Mouse (Mus musculus) macrophage (primary cell): ENCODE results near the gene Leng9. TPM values are rescaled to one million over a fixed set of nuclear protein-coding genes. Genes with fewer than 3 reads are reported as not detected.

Experiments
- polyA plus RNA-seq: library from polyadenylated mRNA; stranded (reverse); fragments of 250-400 nt; gene quantifications from 3 replicates; pipeline ENCODE4 v1.2.4, GENCODE M21; 2018; ENCODE audit warnings: inconsistent platforms

The Leng9 gene
- polyA plus RNA-seq, 1 experiment from 2014 or later, result 1.8 TPM

Other genes starting within 250 kb of the Leng9 start
- 2.9 to 7.2 TPM (median 4.7 TPM) in 3 replicates for gene Lilra6, start 234.9 kb downstream of the Leng9 start, polyA plus RNA-seq
- 82.7 to 150 TPM (median 135 TPM) in 3 replicates for gene Lair1, start 87.2 kb downstream of the Leng9 start, polyA plus RNA-seq
- 0.06 to 0.16 TPM in 2 of 3 replicates, not detected in the other for gene Ttyh1, start 31.0 kb downstream of the Leng9 start, polyA plus RNA-seq
- 21.9 to 53.8 TPM (median 23.8 TPM) in 3 replicates for gene Leng8, start 13.3 kb downstream of the Leng9 start, polyA plus RNA-seq
- gene Cdc42ep5, start 14.5 kb upstream of the Leng9 start, polyA plus RNA-seq, result not detected in 3 replicates
- gene Lilra5, start 87.4 kb upstream of the Leng9 start, polyA plus RNA-seq, result 0.11 to 0.27 TPM in 2 of 3 replicates, not detected in the other
- 0.26 TPM in 1 of 3 replicates, not detected in the others for gene Ncr1, start 187.3 kb upstream of the Leng9 start, polyA plus RNA-seq
- 0.06 to 0.14 TPM in 2 of 3 replicates, not detected in the other for gene Gp6, start 247.4 kb upstream of the Leng9 start, polyA plus RNA-seq